Mouse (Mus musculus): ENCODE results near the gene Hras.
A peak's percentile ranks its signal among the peaks of the same experiment; 100 is the strongest.

GRCm38 (mm10) chr7:141215101-141215879 is 21.5 kb upstream of the Hras start, which contains the start of gene Rassf7:
- TF ChIP-seq ELF1 (IDR thresholded peaks at IDR 0.05; ENCODE audit: low read depth, low read length) = peak; percentile 80
- no peak for TF ChIP-seq ETS1 (IDR thresholded peaks at IDR 0.05; ENCODE audit: low read depth, low read length)
- no peak for TF ChIP-seq POLR2A (IDR thresholded peaks at IDR 0.05; ENCODE audit: control insufficient read depth in 1 of 2, insufficient read depth in 1 of 2, low read depth in 1 of 2, low read length in 2 of 2, poor library complexity in 1 of 2)
- no peak for TF ChIP-seq CTCF (IDR thresholded peaks at IDR 0.05 in 2 of 3, conservative IDR thresholded peaks at IDR 0.05 in 1 of 3; ENCODE audit: control insufficient read depth in 1 of 3, insufficient read depth in 1 of 3, low read depth in 2 of 3, low read length in 3 of 3, poor library complexity in 1 of 3, severe bottlenecking in 1 of 3)
- TF ChIP-seq MAX (IDR thresholded peaks at IDR 0.05; ENCODE audit: low read length) = no peak; the same call in 1 of the 2 replicates
- no peak for TF ChIP-seq E2F4 (IDR thresholded peaks at IDR 0.05; ENCODE audit: borderline replicate concordance, low read depth, low read length)
- TF ChIP-seq EP300 (IDR thresholded peaks at IDR 0.05; ENCODE audit: low read depth in 1 of 2, low read length in 2 of 2) = peak; percentile 14 to 23; a peak in 1 of 4 replicates
- no peak for TF ChIP-seq SMC3 (IDR thresholded peaks at IDR 0.05; ENCODE audit: low read depth, low read length)

All from MEL (cell line).